Mouse (Mus musculus): ENCODE measurements around the gene Gal3st1. TPM values are rescaled to one million over a fixed set of nuclear protein-coding genes. Genes with fewer than 3 reads are reported as not detected.
A peak's percentile ranks its signal among the peaks of the same experiment; 100 is the strongest.

Gene Gal3st1
- total RNA-seq, 2 experiments from 2014 or later, result 0.20 TPM; not detected in 1

GRCm38 (mm10) chr11:3964416-3965172, 18.8 kb upstream of the Gal3st1 start:
- intact Hi-C loops (cut with DNase I), result no loop called here
- H3K4me3 ChIP-seq, result peak overlapping the region; percentile 98
- peak overlapping the region; percentile 94 for H3K27ac ChIP-seq
- no peak for DNase-seq
- TF ChIP-seq CTCF (IDR thresholded peaks at IDR 0.05), result no peak

GRCm38 (mm10) chr11:3969837-3970236, 13.6 kb upstream of the Gal3st1 start:
- Histone ChIP-seq H3K27ac (no peak overlapping the region), H3K4me3 (no peak overlapping the region)
- DNase-seq, result no peak
- intact Hi-C loops (cut with DNase I), result no loop called here
- peak; percentile 14; the same call in 1 of the 2 replicates for TF ChIP-seq CTCF (IDR thresholded peaks at IDR 0.05)

GRCm38 (mm10) chr11:3970361-3970760, 13.1 kb upstream of the Gal3st1 start:
- no peak for TF ChIP-seq CTCF (IDR thresholded peaks at IDR 0.05)
- intact Hi-C loops (cut with DNase I), result no loop called here
- H3K4me3 ChIP-seq, result no peak overlapping the region
- no peak for DNase-seq
- no peak overlapping the region for H3K27ac ChIP-seq

- TF ChIP-seq CTCF (IDR thresholded peaks at IDR 0.05), result no peak
- DNase-seq, result no peak
- no peak overlapping the region for H3K27ac ChIP-seq
- intact Hi-C loops (cut with DNase I), result no loop called here
- H3K4me3 ChIP-seq, result no peak overlapping the region
These were observed 10.4 kb upstream of the Gal3st1 start for GRCm38 (mm10) chr11:3973081-3973480.

GRCm38 (mm10) chr11:3974311-3974710, 9.1 kb upstream of the Gal3st1 start:
- no peak overlapping the region for H3K4me3 ChIP-seq
- H3K27ac ChIP-seq, result no peak overlapping the region
- intact Hi-C loops (cut with DNase I), result no loop called here
- no peak for DNase-seq
- no peak for TF ChIP-seq CTCF (IDR thresholded peaks at IDR 0.05)

- intact Hi-C loops (cut with DNase I), result no loop called here
These were observed 6.8 kb upstream of the Gal3st1 start, which contains the start of gene 4930556J24Rik for GRCm38 (mm10) chr11:3976678-3977077. TSS of gene 4930556J24Rik (minus strand) at chr11:3976778.

GRCm38 (mm10) chr11:3978421-3978820, 5.0 kb upstream of the Gal3st1 start:
- no peak for DNase-seq
- TF ChIP-seq CTCF (IDR thresholded peaks at IDR 0.05), result no peak
- no peak overlapping the region for H3K27ac ChIP-seq
- intact Hi-C loops (cut with DNase I), result no loop called here
- no peak overlapping the region for H3K4me3 ChIP-seq

More at GRCm38 (mm10) chr11:3976678-3977077, 6.8 kb upstream of the Gal3st1 start, which contains the start of gene 4930556J24Rik:
- TF ChIP-seq CTCF (IDR thresholded peaks at IDR 0.05), result no peak
- no peak for DNase-seq
- H3K27ac ChIP-seq, result no peak within 1 kb of the TSS
- no peak within 1 kb of the TSS for H3K4me3 ChIP-seq

- H3K27ac ChIP-seq, result no peak overlapping the region
- DNase-seq, result no peak
- no peak overlapping the region for H3K4me3 ChIP-seq
- intact Hi-C loops (cut with DNase I), result no loop called here
- no peak for TF ChIP-seq CTCF (IDR thresholded peaks at IDR 0.05)
These were observed 1.9 kb upstream of the Gal3st1 start for GRCm38 (mm10) chr11:3981536-3981935.

- DNase-seq, result no peak
- H3K4me3 ChIP-seq, result no peak overlapping the region
- H3K27ac ChIP-seq, result peak overlapping the region; percentile 31
- no peak for TF ChIP-seq CTCF (IDR thresholded peaks at IDR 0.05)
- intact Hi-C loops (cut with DNase I), result no loop called here
These were observed 894 bp upstream of the Gal3st1 start for GRCm38 (mm10) chr11:3982275-3983209.

GRCm38 (mm10) chr11:3983863-3984745, 668 bp downstream of the Gal3st1 start:
- H3K4me3 ChIP-seq, result peak overlapping the region; percentile 53

GRCm38 (mm10) chr11:3989748-3990147, 6.3 kb downstream of the Gal3st1 start:
- Histone ChIP-seq H3K4me3 (no peak overlapping the region), H3K27ac (no peak overlapping the region)
- TF ChIP-seq CTCF (IDR thresholded peaks at IDR 0.05), result no peak
- no peak for DNase-seq
- intact Hi-C loops (cut with DNase I), result no loop called here

More at GRCm38 (mm10) chr11:3983863-3984745, 668 bp downstream of the Gal3st1 start:
- H3K27ac ChIP-seq, result peak overlapping the region; percentile 31; the same call in 1 of the 2 replicates
- TF ChIP-seq CTCF (IDR thresholded peaks at IDR 0.05), result no peak
- intact Hi-C loops (cut with DNase I), result no loop called here
- no peak for DNase-seq

GRCm38 (mm10) chr11:3993132-3993531, 9.7 kb downstream of the Gal3st1 start:
- Histone ChIP-seq H3K4me3 (no peak overlapping the region), H3K27ac (no peak overlapping the region)
- intact Hi-C loops (cut with DNase I), result no loop called here
- no peak for TF ChIP-seq CTCF (IDR thresholded peaks at IDR 0.05)
- no peak for DNase-seq

Measured in gastrocnemius, adult 2 months (tissue).